Mouse (Mus musculus) thymus, postnatal 14 days (tissue): ENCODE results near the gene Dap.

Source experiments
- DNase-seq: peaks from one replicate; pipeline ENCODE4 v3.0.0; 2021

Dap gene

GRCm38 (mm10) chr15:31265404-31265803 lies 41.3 kb downstream of the Dap start:
- DNase-seq, result no peak

- no peak for DNase-seq
Measured at GRCm38 (mm10) chr15:31265845-31266244, 41.7 kb downstream of the Dap start.

- DNase-seq, result no peak
Measured at GRCm38 (mm10) chr15:31268148-31268547, 44.0 kb downstream of the Dap start.

- DNase-seq, result no peak
Measured at GRCm38 (mm10) chr15:31269558-31269957, 45.4 kb downstream of the Dap start.

- DNase-seq, result no peak
Measured at GRCm38 (mm10) chr15:31272695-31273094, 48.6 kb downstream of the Dap start.

GRCm38 (mm10) chr15:31273509-31273908 lies 49.4 kb downstream of the Dap start:
- DNase-seq, result no peak

GRCm38 (mm10) chr15:31278090-31278489 lies 54.0 kb downstream of the Dap start:
- no peak for DNase-seq

GRCm38 (mm10) chr15:31279120-31279519 lies 55.0 kb downstream of the Dap start:
- DNase-seq, result no peak

- no peak for DNase-seq
Measured at GRCm38 (mm10) chr15:31279577-31280004, 55.5 kb downstream of the Dap start.

- DNase-seq, result no peak
Measured at GRCm38 (mm10) chr15:31280059-31280458, 55.9 kb downstream of the Dap start.

- DNase-seq, result no peak
Measured at GRCm38 (mm10) chr15:31280683-31281082, 56.6 kb downstream of the Dap start.

GRCm38 (mm10) chr15:31281830-31282229 lies 57.7 kb downstream of the Dap start:
- DNase-seq, result no peak

GRCm38 (mm10) chr15:31282353-31282752 lies 58.2 kb downstream of the Dap start:
- DNase-seq, result no peak

- no peak for DNase-seq
Measured at GRCm38 (mm10) chr15:31284142-31284541, 60.0 kb downstream of the Dap start.

- DNase-seq, result no peak
Measured at GRCm38 (mm10) chr15:31284922-31285631, 61.0 kb downstream of the Dap start.

GRCm38 (mm10) chr15:31285695-31286094 lies 61.6 kb downstream of the Dap start:
- DNase-seq, result no peak

- no peak for DNase-seq
Measured at GRCm38 (mm10) chr15:31292627-31293026, 68.5 kb downstream of the Dap start.

- DNase-seq, result no peak
Measured at GRCm38 (mm10) chr15:31294311-31294710, 70.2 kb downstream of the Dap start.

GRCm38 (mm10) chr15:31296882-31297776 lies 73.0 kb downstream of the Dap start:
- no peak for DNase-seq

- DNase-seq, result no peak
Measured at GRCm38 (mm10) chr15:31297777-31298137, 73.6 kb downstream of the Dap start.

- DNase-seq, result no peak
Measured at GRCm38 (mm10) chr15:31299258-31299917, 75.3 kb downstream of the Dap start.

GRCm38 (mm10) chr15:31302293-31302990 lies 78.3 kb downstream of the Dap start:
- no peak for DNase-seq

GRCm38 (mm10) chr15:31304302-31304701 lies 80.2 kb downstream of the Dap start:
- DNase-seq, result no peak
